Mouse (Mus musculus) kidney, embryonic 16.5 days (tissue): ENCODE measurements around the gene Ttc7. TPM values are rescaled to one million over a fixed set of nuclear protein-coding genes. Genes with fewer than 3 reads are reported as not detected.

Experiments used
- ATAC-seq: fragments of 200-750 bp; cut with Nextera tagmentation; 2 replicates; pipeline ENCODE4 v1.8.0; 2017; ENCODE audit warnings: moderate TSS enrichment; ENCODE audit not compliant: low FRiP score, low TSS enrichment
- H3K27ac ChIP-seq: fragments of 300-500 bp; sonication (generic); 2 replicates; pipeline ENCODE4 v1.5.1; 2014; ENCODE audit warnings: low read length
- H3K27me3 ChIP-seq: fragments of 300-500 bp; sonication (generic); 2 replicates; pipeline ENCODE4 v1.6.1; 2014; ENCODE audit warnings: low read length, control low read depth, mixed read lengths; ENCODE audit not compliant: insufficient read depth
- H3K36me3 ChIP-seq: fragments of 300-500 bp; sonication (generic); 2 replicates; pipeline ENCODE4 v1.6.1; 2014; ENCODE audit warnings: low read length, control low read depth, mixed read lengths; ENCODE audit not compliant: insufficient read depth
- H3K4me1 ChIP-seq: fragments of 300-500 bp; sonication (generic); 2 replicates; pipeline ENCODE4 v1.6.1; 2014; ENCODE audit warnings: low read length, control low read depth, mixed read lengths; ENCODE audit not compliant: insufficient read depth
- H3K4me2 ChIP-seq: fragments of 300-500 bp; sonication (generic); replicated peaks from 2 replicates; pipeline ENCODE4 v1.6.1; 2014; ENCODE audit warnings: low read depth, low read length
- H3K4me3 ChIP-seq: fragments of 300-500 bp; sonication (generic); 2 replicates; pipeline ENCODE4 v1.5.1; 2014; ENCODE audit warnings: mild to moderate bottlenecking, low read length
- H3K9ac ChIP-seq: fragments of 300-500 bp; sonication (generic); replicated peaks from 2 replicates; pipeline ENCODE4 v1.6.1; 2014; ENCODE audit warnings: low read length
- H3K9me3 ChIP-seq: fragments of 300-500 bp; sonication (generic); 2 replicates; pipeline ENCODE4 v1.6.1; 2016; ENCODE audit warnings: low read length, control low read depth
- WGBS: fragments of 180-500 bp; shearing (Covaris S2); extraction: QIAGEN DNeasy Blood & Tissue Kit; methylation state at CpG from one replicate; pipeline ENCODE4 v1.1.7; 2014; 5-methylcytosine and 5-hydroxymethylcytosine counted together
- polyA plus RNA-seq: library from polyadenylated mRNA; unstranded; fragments of >200 nt; fragmentation: Nextera tagmentation; extraction: Ambion mirVana; gene quantifications from 2 replicates; pipeline ENCODE4 v1.2.1, GENCODE M21; 2015

The Ttc7 gene
- polyA plus RNA-seq, 1 experiment from 2014 or later = 8.7 TPM

DNA sequence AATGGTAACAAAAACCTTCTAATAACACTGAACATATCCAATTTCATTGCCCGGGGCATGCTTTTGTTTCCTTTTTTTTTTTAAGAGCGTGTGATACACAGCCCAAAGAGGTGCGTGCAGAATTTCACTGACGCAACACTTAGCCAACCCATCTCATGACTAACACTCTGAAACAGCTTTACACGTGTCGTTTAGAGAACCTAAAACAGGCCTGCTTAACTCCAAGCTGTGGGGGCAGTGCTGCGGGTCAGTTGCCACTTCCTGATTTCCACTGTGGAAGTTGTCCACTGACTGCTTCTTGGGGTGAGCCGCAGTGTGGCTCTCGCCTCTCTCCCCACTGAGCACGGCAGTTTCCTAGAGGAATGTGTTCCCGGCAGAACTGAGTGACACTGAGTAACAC lies 122.9 kb downstream of the Ttc7 start:
- Histone ChIP-seq H3K27ac (no peak overlapping the region), H3K4me1 (peaks cover 5% of the 10 kb centered on the region; the same call in 1 of the 2 replicates), H3K9ac (no peak overlapping the region), H3K4me3 (no peak overlapping the region), H3K27me3 (no peaks in the 10 kb centered on the region), H3K36me3 (no peaks in the 10 kb centered on the region), H3K9me3 (no peaks in the 10 kb centered on the region), H3K4me2 (no peak overlapping the region)
- ATAC-seq = no peak
- 43% methylated on average over 11 of the region's 11 CpGs for WGBS

DNA sequence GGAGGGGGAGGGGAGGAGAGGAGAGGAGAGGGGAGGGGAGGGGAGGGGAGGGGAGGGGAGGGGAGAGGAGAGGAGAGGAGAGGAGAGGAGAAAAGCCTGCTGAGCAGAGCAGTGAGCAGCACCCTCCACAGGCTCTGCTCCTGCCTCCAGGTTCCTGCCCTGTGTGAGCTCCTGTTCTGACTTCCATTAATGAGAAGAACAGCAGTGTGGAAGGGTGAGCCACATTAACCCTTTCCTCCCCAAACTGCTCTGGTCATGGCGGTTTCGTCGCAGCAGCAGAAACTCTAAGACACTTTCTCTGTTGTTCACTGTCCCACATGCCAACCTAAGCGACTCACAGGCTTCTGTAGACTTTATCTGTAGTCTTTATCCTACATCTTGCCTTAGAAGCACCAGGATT lies 124.0 kb downstream of the Ttc7 start:
- Histone ChIP-seq H3K27ac (no peak overlapping the region), H3K4me3 (no peak overlapping the region), H3K36me3 (no peaks in the 10 kb centered on the region), H3K4me1 (peaks cover 5% of the 10 kb centered on the region; the same call in 1 of the 2 replicates), H3K9ac (no peak overlapping the region), H3K4me2 (no peak overlapping the region), H3K9me3 (no peaks in the 10 kb centered on the region), H3K27me3 (no peaks in the 10 kb centered on the region)
- no peak for ATAC-seq
- 80% methylated on average over 4 of the region's 4 CpGs for WGBS

- H3K9me3 ChIP-seq = no peaks in the 10 kb centered on the region
- no peak for ATAC-seq
- H3K4me2 ChIP-seq = no peak overlapping the region
- H3K4me3 ChIP-seq = no peak overlapping the region
- no peaks in the 10 kb centered on the region for H3K36me3 ChIP-seq
- H3K27ac ChIP-seq = no peak overlapping the region
- H3K9ac ChIP-seq = no peak overlapping the region
- 75% methylated on average over 7 of the region's 7 CpGs for WGBS
- H3K4me1 ChIP-seq = no peaks in the 10 kb centered on the region
- no peaks in the 10 kb centered on the region for H3K27me3 ChIP-seq
Measured at GRCm38 (mm10) chr17:87418082-87418481, 135.4 kb downstream of the Ttc7 start.

DNA sequence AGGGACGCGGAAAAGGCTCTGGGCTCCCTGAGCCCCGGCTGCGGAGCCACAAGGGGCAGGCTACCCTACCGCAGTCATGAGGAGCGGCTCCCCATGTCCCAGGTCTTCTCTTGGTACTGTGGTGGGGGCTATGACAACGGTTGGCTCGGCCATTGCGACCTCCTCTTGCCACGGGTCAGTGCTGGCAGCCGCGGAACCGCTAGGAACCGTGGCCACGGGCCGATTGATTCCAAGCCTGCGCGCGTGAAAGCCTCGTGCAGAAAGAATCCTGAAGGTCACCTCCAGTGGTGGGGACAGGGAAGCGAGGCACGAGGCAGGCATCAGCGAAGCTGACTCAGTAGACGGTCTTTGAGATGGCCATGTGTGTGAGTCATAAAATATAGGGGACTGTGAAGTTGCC lies 144.8 kb downstream of the Ttc7 start, which contains the start of gene Stpg4:
Gene Stpg4 (minus strand): TSS at position 231 of the 400 bp plus-strand sequence.
- no peaks in the 10 kb centered on the region for H3K9me3 ChIP-seq
- H3K27ac ChIP-seq = no peak within 1 kb of the TSS
- H3K4me1 ChIP-seq = no peaks in the 10 kb centered on the region
- no peak within 1 kb of the TSS for H3K4me3 ChIP-seq
- no peaks in the 10 kb centered on the region for H3K27me3 ChIP-seq
- 54% methylated on average over 24 of the region's 24 CpGs for WGBS
- H3K36me3 ChIP-seq = peaks cover 24% of the 10 kb centered on the region
- peak; percentile 51; the same call in 1 of the 2 replicates for ATAC-seq
- no peak within 1 kb of the TSS for H3K4me2 ChIP-seq
- no peak within 1 kb of the TSS for H3K9ac ChIP-seq

- H3K27ac ChIP-seq = no peak overlapping the region
- no peaks in the 10 kb centered on the region for H3K4me1 ChIP-seq
- no peak overlapping the region for H3K4me3 ChIP-seq
- no peaks in the 10 kb centered on the region for H3K27me3 ChIP-seq
- no peaks in the 10 kb centered on the region for H3K9me3 ChIP-seq
- no peak for ATAC-seq
- H3K9ac ChIP-seq = no peak overlapping the region
- H3K36me3 ChIP-seq = peaks cover 36% of the 10 kb centered on the region
- 80% methylated on average over 3 of the region's 3 CpGs for WGBS
- no peak overlapping the region for H3K4me2 ChIP-seq
Measured at GRCm38 (mm10) chr17:87429431-87429830, 146.7 kb downstream of the Ttc7 start.

Other genes starting within 250 kb of the Ttc7 start
- gene Socs5, start 175.2 kb upstream of the Ttc7 start, polyA plus RNA-seq = 14.7 and 15.6 TPM in 2 replicates
- gene Mcfd2, start 17.0 kb upstream of the Ttc7 start, polyA plus RNA-seq = 132 and 151 TPM in 2 replicates
- gene Stpg4, start 144.9 kb downstream of the Ttc7 start, polyA plus RNA-seq = 0.60 TPM in 1 of 2 replicates, not detected in the other
- 1,041 and 1,124 TPM in 2 replicates for gene Calm2, start 164.0 kb downstream of the Ttc7 start, polyA plus RNA-seq